Mouse (Mus musculus) urinary bladder, postnatal 36 days (tissue): ENCODE results near the gene Hist1h2ab.

Experiments used
- DNase-seq, 2 experiments: peaks; one replicate each; pipeline ENCODE4 v3.0.0; 2022; ENCODE audit warnings: low spot score in 2 of 2, mixed read lengths in 1 of 2

Hist1h2ab gene

GRCm38 (mm10) chr13:23772561-23773313, 21.8 kb downstream of the Hist1h2ab start:
- no peak for DNase-seq

- DNase-seq = no peak
These were observed 27.4 kb downstream of the Hist1h2ab start for GRCm38 (mm10) chr13:23778339-23778738.

GRCm38 (mm10) chr13:23779025-23779424, 28.1 kb downstream of the Hist1h2ab start:
- no peak for DNase-seq

GRCm38 (mm10) chr13:23792520-23792919, 41.6 kb downstream of the Hist1h2ab start:
- DNase-seq = peak; percentile 6 to 23

GRCm38 (mm10) chr13:23799405-23799804, 48.5 kb downstream of the Hist1h2ab start:
- DNase-seq = no peak
